Mouse (Mus musculus) G1E (cell line): ENCODE measurements around the gene Prrc2b.

ENCODE experiments used
- CTCF ChIP-seq: IDR thresholded peaks from 2 replicates; pipeline ENCODE4 v1.5.1; 2012; ENCODE audit warnings: low read depth, low read length, inconsistent platforms, mixed read lengths
- TAL1 ChIP-seq: conservative IDR thresholded peaks from 2 replicates; pipeline ENCODE4 v1.6.1; 2012; ENCODE audit warnings: low read depth, low read length, inconsistent platforms, mixed read lengths

DNA sequence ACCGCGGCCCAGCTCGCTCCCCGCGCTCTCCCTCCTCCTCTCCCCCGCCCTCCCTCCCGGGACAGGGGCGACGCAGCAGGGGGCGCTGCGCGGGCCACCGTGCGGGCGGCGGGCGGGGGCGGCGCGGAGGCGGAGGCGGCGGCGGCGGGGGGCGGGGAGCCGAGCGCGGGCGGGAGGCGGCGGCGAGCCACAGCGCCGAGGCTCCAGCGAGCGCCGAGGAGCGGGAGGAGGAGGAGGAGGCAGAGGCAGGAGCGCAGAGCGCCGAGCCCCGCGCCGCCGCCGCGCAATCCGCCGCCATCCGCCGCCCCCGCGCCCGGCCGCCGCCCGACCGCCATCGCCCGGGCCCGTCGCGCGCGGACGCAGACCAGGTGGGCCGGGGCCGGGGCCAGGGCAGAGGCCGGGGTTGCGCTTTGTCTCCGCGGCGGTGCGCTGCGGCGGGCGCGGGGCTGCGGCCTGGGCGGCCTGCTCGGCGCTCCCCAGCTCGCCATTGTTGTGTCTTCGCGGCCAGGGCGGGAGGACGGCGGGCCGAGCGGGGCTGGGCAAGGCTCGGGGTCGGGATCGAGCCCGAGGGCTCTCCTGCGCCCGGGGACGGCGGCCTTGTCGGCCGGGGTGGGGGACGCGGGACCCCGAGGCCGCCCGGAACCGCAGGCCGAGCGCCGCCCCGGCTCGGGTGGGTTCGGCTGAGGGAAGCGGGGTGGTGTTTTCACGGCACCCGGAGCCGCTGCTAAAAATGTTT, at the start of gene Prrc2b:
- TF ChIP-seq CTCF (no peak), TAL1 (no peak)
